Mouse (Mus musculus) right cerebral cortex, adult 18-20 months (tissue): ENCODE measurements around the gene Otop3.

Experiments
- DNase-seq: peaks from one replicate; pipeline ENCODE4 v3.0.0; 2022; ENCODE audit warnings: mixed read lengths

Gene Otop3

GRCm38 (mm10) chr11:115334531-115334930 lies at the start of gene Otop3:
TSS of gene Otop3 (plus strand) at chr11:115334731.
- DNase-seq = no peak

- no peak for DNase-seq
Measured at GRCm38 (mm10) chr11:115285282-115285681, 49.2 kb upstream of the Otop3 start.

DNA sequence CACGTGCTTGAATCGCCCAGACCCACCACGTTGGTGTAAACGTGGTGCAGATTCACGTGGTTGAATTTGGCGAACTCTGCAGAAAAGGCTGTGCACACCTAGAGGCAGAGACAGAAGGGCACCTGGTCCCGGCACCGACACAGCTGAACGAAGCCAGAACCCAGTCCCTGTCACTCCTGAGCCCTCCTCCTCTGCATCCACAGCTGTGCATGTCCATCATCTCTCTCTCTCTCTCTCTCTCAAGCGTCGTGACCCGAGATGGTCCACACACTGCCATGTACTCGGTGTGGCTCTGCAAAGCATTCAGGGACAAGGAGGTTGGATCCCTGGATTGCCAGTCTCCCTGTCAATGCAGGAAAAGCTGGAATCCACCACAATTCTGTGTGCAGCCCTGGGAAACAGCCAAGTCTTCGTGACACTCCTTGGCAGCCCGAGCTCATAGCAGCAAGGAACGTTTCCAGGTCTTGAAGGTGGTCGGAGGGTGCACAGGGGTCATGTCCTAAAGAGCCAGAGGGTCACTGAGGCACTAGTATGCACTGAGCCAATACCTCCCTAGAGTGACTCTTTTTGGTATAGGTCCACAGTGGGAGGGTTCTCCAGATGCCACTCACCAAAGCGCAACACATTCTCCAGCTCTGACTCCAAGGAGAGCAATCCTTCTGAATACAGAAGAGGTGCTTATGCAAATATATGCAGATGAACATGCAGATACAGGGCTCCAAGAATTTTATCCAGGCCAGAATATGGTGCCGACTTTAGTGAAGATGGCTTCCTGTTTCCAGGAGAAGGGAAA lies 48.1 kb upstream of the Otop3 start:
- no peak for DNase-seq

GRCm38 (mm10) chr11:115287386-115287785 lies 47.1 kb upstream of the Otop3 start:
- DNase-seq = no peak

- no peak for DNase-seq
Measured at GRCm38 (mm10) chr11:115288305-115288704, 46.2 kb upstream of the Otop3 start.

DNA sequence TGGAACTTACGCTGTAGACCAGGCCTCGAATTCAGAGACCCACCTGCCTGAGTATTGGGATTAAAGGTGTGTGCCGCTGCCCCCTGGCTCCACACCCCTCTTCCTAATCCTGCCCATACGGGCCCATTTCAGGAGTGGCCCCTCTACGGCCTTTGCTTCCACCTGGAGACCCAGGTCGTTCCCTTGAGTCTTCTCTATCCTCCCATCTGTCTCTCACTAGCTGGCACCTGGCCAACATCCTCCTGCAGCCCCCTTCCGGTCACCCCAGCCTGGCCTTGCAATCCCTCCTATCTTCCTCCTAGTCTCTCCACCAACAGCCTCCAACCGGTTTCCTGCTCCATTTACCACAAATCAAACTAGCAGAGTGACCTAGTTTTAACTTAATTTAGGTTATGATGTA lies 44.6 kb upstream of the Otop3 start:
- DNase-seq = no peak

DNA sequence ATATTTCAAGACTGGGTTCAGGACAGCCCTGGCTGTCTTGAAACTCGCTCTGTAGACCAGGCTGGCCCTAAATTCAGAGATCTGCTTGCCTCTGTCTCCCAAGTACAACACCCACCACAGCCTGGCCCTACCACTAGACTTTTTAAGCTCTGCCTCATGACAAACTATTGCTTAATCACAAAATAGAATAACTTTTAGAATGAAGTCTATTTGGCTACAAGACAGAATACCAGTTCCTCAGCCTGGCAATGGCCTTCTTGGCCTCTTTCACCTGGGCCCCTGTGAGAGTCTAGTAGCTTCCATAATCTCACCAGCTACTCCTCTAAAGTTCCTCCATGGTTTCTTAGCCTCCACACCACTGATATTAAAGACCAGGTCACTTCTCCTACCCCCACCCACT lies 44.2 kb upstream of the Otop3 start:
- DNase-seq = no peak

DNA sequence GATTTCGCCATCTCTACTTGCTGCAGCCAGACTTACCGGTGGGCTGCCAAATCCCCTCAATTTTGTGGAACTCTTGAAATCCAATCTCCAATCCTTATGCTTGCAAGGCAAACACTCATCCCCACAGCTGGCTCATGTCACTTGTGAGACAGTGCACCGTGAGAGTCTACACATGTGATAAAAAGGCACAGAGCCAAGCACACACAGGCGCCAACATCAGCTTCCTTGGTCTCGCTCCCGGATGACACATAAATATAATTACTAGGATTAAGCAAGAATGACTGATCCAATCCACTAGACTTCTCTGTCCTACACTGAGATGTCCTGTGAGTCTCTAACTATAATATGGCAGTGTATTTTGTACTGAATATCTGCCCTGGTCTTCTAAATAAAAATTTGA lies 43.6 kb upstream of the Otop3 start:
- no peak for DNase-seq

- no peak for DNase-seq
Measured at GRCm38 (mm10) chr11:115291503-115291902, 43.0 kb upstream of the Otop3 start.

GRCm38 (mm10) chr11:115292631-115293375 lies 41.7 kb upstream of the Otop3 start:
- DNase-seq = no peak

DNA sequence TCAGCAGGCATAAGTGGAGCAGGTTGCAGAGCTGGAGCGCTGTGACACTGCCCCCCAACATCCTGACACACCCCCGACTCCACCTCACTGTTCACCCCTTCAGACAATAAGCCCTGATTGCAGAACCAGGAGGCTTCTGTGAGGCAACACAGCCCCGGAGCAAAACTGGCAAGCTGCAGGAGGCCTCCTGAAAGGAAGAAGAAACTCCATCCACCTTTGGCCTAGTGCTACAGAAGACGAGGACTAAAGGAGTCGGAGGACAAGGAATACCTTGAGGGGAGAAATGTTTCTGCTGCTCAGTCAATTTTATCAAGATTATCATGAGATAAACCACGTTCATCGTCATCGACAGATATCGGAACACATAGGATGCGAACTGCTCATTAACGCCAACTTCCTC lies 38.6 kb upstream of the Otop3 start:
- no peak for DNase-seq

- no peak for DNase-seq
Measured at GRCm38 (mm10) chr11:115296471-115297210, 37.9 kb upstream of the Otop3 start.

DNA sequence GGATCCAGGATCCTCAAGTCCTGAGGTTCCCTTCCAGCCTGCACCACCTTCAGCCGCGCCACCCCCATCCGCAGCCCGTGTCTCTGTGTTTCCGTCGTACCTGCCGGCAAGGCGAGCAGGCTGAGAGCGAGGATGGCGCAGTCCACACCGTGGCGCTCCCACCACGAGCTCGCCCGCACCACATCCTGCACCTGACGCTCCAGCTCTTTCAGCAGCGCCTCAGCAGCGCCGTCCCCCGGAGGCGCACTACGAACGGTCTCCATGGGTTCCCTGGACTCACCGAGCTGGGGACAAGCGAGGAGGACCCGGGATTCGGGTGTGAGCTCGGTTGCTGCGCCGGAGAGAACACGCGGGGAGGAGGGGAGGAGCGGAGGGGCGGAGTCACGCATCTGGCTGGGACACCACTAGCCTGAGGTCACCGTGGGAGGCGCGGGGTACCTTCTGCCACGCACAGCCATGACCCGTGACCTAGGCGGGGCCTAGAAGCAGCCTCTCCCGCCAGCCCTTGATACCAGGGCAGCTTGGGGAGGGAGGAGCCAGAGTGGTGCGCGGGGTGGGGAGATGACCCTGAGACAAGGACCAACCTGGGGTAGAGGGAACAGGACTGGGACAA lies 37.2 kb upstream of the Otop3 start, which contains the start of gene Fads6:
Fads6 (minus strand) TSS at position 450 of the 613 bp plus-strand sequence.
- DNase-seq = peak; percentile 83

- DNase-seq = no peak
Measured at GRCm38 (mm10) chr11:115298160-115298559, 36.4 kb upstream of the Otop3 start.

DNA sequence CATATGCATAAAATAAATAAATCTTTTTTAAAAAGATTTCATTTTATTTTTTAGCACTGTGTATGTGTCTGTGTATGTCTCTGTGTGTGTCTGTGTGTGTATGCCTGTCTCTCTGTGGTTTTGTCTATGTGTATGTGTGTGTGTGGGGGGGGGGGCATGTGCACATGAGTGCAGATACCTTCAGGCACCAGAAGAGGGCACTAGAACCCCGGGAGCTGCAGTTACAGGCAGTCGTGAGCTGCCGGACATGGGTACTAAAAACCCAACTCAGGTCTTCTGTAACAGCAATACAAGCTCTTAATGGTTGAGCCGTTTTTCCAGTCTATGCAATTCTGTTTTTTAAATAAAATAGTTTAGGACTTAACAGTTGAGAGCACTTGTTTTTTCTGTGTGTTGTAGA lies 33.8 kb upstream of the Otop3 start:
- no peak for DNase-seq

DNA sequence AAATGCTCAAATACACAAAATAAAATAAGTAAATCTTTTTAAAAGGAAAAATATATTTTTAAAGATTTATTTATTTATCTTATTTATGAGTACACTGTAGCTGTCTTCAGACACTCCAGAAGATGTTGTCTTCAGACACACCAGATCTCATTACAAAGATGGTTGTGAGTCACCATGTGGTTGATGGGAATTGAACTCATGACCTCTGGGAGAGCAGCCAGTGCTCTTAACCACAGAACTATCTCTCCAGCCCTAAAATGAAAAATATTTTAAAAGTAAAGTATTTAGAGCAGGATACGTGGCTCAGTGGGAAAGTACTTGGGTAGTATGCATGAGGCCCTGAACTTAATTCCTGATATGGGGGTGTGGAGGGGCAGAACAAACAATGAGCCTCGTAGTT lies 33.2 kb upstream of the Otop3 start:
- DNase-seq = no peak

DNA sequence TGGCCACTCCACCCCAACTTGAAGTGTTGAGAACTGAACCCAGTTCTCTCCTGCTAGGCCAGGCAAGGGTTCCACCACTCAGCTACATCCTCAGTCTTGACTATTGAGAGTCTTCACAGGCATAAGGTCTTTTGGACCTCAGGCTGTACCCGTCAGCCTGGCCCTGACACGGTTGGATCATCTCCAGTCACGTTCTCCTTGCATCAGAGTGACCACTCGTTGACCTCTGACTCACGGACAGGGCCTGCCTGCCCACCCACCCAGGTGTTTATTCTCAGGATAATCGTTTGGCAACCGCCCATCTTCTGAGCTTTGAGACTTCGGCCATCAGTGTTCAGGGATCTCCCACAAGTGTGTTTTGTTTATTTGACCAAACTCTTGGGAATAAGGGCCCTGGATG lies 31.4 kb upstream of the Otop3 start:
- no peak for DNase-seq

GRCm38 (mm10) chr11:115306863-115307262 lies 27.7 kb upstream of the Otop3 start, which contains the start of gene Otop2:
TSS of gene Otop2 (plus strand) at chr11:115307163.
- no peak for DNase-seq

GRCm38 (mm10) chr11:115308781-115309180 lies 25.8 kb upstream of the Otop3 start:
- no peak for DNase-seq

DNA sequence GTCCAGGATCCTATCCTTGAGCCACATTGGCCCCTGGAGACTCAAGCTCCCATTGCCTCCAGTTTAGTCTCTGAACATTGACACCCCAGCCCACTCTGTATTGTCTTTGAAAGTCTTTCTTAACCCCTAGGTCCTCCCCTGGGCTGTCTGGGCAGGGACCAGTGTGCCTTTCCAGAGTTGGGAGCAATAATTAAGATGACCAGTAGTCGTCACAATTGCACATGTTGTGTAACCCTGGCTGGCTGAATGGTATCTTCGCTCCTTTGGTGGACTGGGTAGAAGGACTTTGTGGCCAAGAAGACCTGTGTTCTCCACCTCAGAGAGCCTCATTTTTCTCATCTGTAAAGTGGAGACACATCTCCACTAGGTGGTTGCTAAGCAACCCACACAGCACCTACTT lies 20.3 kb upstream of the Otop3 start:
- DNase-seq = no peak

GRCm38 (mm10) chr11:115317204-115317603 lies 17.3 kb upstream of the Otop3 start:
- DNase-seq = no peak

DNA sequence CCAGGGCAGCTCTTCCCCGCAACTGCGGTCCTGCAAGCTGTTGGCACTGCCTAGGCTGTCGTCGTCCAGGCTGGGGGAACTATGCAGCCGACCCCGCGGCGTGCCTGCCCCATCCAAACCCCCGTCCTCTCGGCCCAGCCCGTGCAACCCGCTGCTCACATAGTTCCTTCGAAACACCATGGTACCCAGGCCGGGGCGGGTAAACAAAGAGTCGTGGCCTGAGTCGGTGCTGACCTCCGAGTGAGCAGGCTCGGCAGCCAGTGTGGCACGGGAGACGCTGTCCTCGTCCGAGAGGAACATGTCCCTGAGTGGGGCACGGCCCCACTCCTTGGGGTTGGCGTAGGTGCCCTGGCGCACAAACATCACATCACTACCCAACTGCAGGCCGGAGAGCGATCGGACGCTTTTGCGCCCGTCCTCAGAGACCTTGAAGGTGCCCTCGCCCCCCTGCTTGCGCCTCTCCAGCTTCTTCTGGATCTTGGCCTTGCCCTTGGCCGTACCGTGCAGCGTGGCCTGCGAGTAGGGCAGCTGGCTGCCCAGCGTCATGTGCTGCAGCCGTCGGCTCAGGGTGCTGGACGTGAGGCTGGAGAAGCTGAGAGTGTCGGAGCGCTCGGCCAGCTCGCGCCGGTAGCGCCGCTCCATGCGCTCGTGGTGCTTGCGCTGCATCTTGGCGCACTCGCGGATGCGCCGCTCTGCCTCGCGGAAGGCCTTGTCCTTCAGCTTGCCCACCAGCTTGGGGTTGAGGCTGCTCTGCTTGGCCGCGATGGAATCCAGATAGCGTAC lies 16.1 kb upstream of the Otop3 start:
- DNase-seq = no peak
